Mouse (Mus musculus) liver, postnatal 0 days (tissue): ENCODE results near the gene Npr1.

ENCODE experiments used
- CTCF ChIP-seq: sonication (generic); IDR thresholded peaks from 2 replicates; pipeline ENCODE4 v1.5.1; 2016; ENCODE audit warnings: antibody characterized with exemption, low read depth
- EP300 ChIP-seq: IDR thresholded peaks from 2 replicates; pipeline ENCODE4 v1.6.1; 2016; ENCODE audit warnings: antibody characterized with exemption, low read depth, mild to moderate bottlenecking

DNA sequence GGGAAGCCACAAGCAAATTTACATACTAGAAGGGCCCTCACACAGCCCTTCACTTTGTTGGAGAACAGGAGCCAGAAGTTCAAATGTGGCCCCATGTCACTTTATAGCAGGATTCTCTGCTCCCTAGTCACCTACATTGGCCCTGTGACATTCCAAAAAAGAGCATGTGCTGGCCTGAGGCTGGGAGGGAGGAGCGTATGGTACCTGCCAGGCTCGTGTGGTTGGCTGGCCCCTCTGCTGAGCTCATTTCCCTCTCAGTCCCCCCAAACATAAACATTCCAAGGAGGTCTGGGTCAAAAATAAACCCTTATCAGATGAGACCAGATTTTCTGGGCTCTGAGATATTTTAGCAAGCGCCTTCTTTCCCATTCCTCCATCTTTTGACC is 52.7 kb downstream of the Npr1 start:
- TF ChIP-seq CTCF = no peak
- TF ChIP-seq EP300 = no peak
